Mouse (Mus musculus) liver, postnatal 0 days (tissue): Measurements from ENCODE around the gene Ssh3.

Experiments
- CTCF ChIP-seq: sonication (generic); IDR thresholded peaks from 2 replicates; pipeline ENCODE4 v1.5.1; 2016; ENCODE audit warnings: antibody characterized with exemption, low read depth
- EP300 ChIP-seq: IDR thresholded peaks from 2 replicates; pipeline ENCODE4 v1.6.1; 2016; ENCODE audit warnings: antibody characterized with exemption, low read depth, mild to moderate bottlenecking

- TF ChIP-seq CTCF (no peak), EP300 (no peak)
Observed at GRCm38 (mm10) chr19:4217140-4217539, 51.8 kb downstream of the Ssh3 start.
